Mouse (Mus musculus) hindbrain, embryonic 13.5 days (tissue): ENCODE measurements around the gene Hyal3. TPM values are rescaled to one million over a fixed set of nuclear protein-coding genes. Genes with fewer than 3 reads are reported as not detected.

Source experiments
- ATAC-seq: fragments of 200-750 bp; cut with Nextera tagmentation; 2 replicates; pipeline ENCODE4 v1.8.0; 2017; ENCODE audit warnings: moderate TSS enrichment; ENCODE audit not compliant: low FRiP score
- H3K27ac ChIP-seq: fragments of 300-500 bp; sonication (generic); 2 replicates; pipeline ENCODE4 v1.5.1; 2015; ENCODE audit warnings: inconsistent platforms, mild to moderate bottlenecking, moderate library complexity
- H3K27me3 ChIP-seq: fragments of 300-500 bp; sonication (generic); 2 replicates; pipeline ENCODE4 v1.6.1; 2015; ENCODE audit warnings: mild to moderate bottlenecking, inconsistent platforms
- H3K36me3 ChIP-seq: fragments of 300-500 bp; sonication (generic); 2 replicates; pipeline ENCODE4 v1.6.1; 2015; ENCODE audit warnings: mild to moderate bottlenecking, inconsistent platforms
- H3K4me1 ChIP-seq: fragments of 300-500 bp; sonication (generic); replicated peaks from 2 replicates; pipeline ENCODE4 v1.6.1; 2015; ENCODE audit warnings: inconsistent platforms
- H3K4me2 ChIP-seq: fragments of 300-500 bp; sonication (generic); 2 replicates; pipeline ENCODE4 v1.6.1; 2015; ENCODE audit warnings: inconsistent platforms, mild to moderate bottlenecking, moderate library complexity
- H3K4me3 ChIP-seq: fragments of 300-500 bp; sonication (generic); 2 replicates; pipeline ENCODE4 v1.5.1; 2015; ENCODE audit warnings: mild to moderate bottlenecking, inconsistent platforms
- H3K9ac ChIP-seq: fragments of 300-500 bp; sonication (generic); 2 replicates; pipeline ENCODE4 v1.6.1; 2015; ENCODE audit warnings: mild to moderate bottlenecking, inconsistent platforms
- H3K9me3 ChIP-seq: fragments of 300-500 bp; sonication (generic); 2 replicates; pipeline ENCODE4 v1.6.1; 2016; ENCODE audit warnings: inconsistent platforms
- WGBS: fragments of 180-500 bp; shearing (Covaris S2); methylation state at CpG from one replicate; pipeline ENCODE4 v1.1.7; 2015; 5-methylcytosine and 5-hydroxymethylcytosine counted together
- polyA plus RNA-seq: library from polyadenylated mRNA; unstranded; fragments of >200 nt; fragmentation: Nextera tagmentation; extraction: Ambion mirVana; gene quantifications from 2 replicates; pipeline ENCODE4 v1.2.1, GENCODE M21; 2015

Hyal3 gene
- polyA plus RNA-seq, 1 experiment from 2014 or later, result 1.3 TPM

GRCm38 (mm10) chr9:107618778-107619545, 38.3 kb downstream of the Hyal3 start:
- Histone ChIP-seq H3K4me2 (no peak overlapping the region), H3K4me3 (no peak overlapping the region), H3K36me3 (peaks cover 63% of the 10 kb centered on the region), H3K9me3 (no peaks in the 10 kb centered on the region), H3K4me1 (peaks cover 36% of the 10 kb centered on the region), H3K9ac (peak overlapping the region; percentile 43), H3K27ac (peak overlapping the region; percentile 81), H3K27me3 (no peaks in the 10 kb centered on the region)
- no peak for ATAC-seq
- WGBS, result 56% methylated on average over 13 of the region's 13 CpGs

- 75% methylated on average over 13 of the region's 13 CpGs for WGBS
- Histone ChIP-seq H3K9me3 (no peaks in the 10 kb centered on the region), H3K27me3 (no peaks in the 10 kb centered on the region), H3K4me2 (no peak overlapping the region), H3K9ac (peak overlapping the region; percentile 43), H3K4me1 (peaks cover 41% of the 10 kb centered on the region), H3K27ac (peak overlapping the region; percentile 81), H3K4me3 (no peak overlapping the region), H3K36me3 (peaks cover 62% of the 10 kb centered on the region)
- no peak for ATAC-seq
These were observed 38.9 kb downstream of the Hyal3 start for GRCm38 (mm10) chr9:107619546-107619879.

DNA sequence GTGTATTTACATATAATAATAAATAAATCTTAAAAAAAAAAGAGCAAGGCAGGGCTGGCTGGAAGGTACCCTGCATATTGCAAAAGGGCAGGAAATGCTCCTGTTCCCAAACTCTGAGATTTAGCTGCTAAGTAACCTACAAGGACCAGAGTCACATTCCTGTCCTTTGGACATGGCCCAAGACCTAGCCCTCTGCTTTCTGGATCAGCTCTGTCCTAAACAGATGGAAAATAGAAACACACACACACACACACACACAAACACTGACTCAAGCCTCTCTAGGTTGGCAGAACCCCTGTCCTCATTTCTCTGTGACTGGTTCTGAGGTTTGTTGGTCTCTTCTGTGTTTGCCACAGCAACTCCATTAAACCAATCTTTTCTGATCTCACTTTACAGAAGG, 40.3 kb downstream of the Hyal3 start:
- no peak overlapping the region for H3K4me2 ChIP-seq
- no peaks in the 10 kb centered on the region for H3K27me3 ChIP-seq
- no peak for ATAC-seq
- H3K27ac ChIP-seq, result no peak overlapping the region
- H3K9me3 ChIP-seq, result no peaks in the 10 kb centered on the region
- no peak overlapping the region for H3K4me3 ChIP-seq
- H3K4me1 ChIP-seq, result peaks cover 46% of the 10 kb centered on the region
- no peak overlapping the region for H3K9ac ChIP-seq
- peaks cover 54% of the 10 kb centered on the region for H3K36me3 ChIP-seq

DNA sequence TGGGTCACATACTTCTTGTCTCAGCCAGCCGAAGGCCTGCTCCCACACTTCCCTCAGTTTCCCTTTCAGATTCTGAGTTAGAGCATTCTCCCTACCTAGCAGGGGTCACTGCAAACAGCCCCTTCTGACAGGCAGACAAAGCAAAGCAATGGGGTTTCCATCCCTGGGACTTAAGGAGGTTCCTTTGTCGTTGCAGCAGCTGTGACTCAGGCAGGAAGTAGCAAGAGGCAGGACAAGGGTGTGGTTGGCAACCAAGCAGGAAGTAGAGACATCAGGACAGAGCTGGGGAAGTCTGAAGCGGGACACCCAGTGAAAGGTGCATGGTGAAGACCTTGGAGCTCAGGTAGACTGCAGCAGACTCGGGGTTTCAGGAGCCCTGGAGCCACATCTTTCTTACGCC, 43.9 kb downstream of the Hyal3 start:
- Histone ChIP-seq H3K27ac (peak overlapping the region; percentile 97), H3K36me3 (peaks cover 23% of the 10 kb centered on the region), H3K27me3 (no peaks in the 10 kb centered on the region), H3K9ac (peak overlapping the region; percentile 49; the same call in 1 of the 2 replicates), H3K9me3 (no peaks in the 10 kb centered on the region), H3K4me1 (peaks cover 65% of the 10 kb centered on the region), H3K4me2 (no peak overlapping the region), H3K4me3 (no peak overlapping the region)
- WGBS, result 62% methylated on average over 5 of the region's 5 CpGs
- ATAC-seq, result no peak

- Histone ChIP-seq H3K4me2 (no peak overlapping the region), H3K4me3 (no peak overlapping the region), H3K27ac (peak overlapping the region; percentile 97), H3K27me3 (no peaks in the 10 kb centered on the region), H3K9me3 (no peaks in the 10 kb centered on the region), H3K36me3 (peaks cover 19% of the 10 kb centered on the region), H3K9ac (peak overlapping the region; percentile 49; the same call in 1 of the 2 replicates), H3K4me1 (peaks cover 65% of the 10 kb centered on the region)
- WGBS, result 64% methylated on average over 3 of the region's 3 CpGs
- no peak for ATAC-seq
These were observed 44.3 kb downstream of the Hyal3 start for GRCm38 (mm10) chr9:107624951-107625350.

- H3K4me2 ChIP-seq, result no peak overlapping the region
These were observed 44.9 kb downstream of the Hyal3 start for GRCm38 (mm10) chr9:107625351-107626128.

DNA sequence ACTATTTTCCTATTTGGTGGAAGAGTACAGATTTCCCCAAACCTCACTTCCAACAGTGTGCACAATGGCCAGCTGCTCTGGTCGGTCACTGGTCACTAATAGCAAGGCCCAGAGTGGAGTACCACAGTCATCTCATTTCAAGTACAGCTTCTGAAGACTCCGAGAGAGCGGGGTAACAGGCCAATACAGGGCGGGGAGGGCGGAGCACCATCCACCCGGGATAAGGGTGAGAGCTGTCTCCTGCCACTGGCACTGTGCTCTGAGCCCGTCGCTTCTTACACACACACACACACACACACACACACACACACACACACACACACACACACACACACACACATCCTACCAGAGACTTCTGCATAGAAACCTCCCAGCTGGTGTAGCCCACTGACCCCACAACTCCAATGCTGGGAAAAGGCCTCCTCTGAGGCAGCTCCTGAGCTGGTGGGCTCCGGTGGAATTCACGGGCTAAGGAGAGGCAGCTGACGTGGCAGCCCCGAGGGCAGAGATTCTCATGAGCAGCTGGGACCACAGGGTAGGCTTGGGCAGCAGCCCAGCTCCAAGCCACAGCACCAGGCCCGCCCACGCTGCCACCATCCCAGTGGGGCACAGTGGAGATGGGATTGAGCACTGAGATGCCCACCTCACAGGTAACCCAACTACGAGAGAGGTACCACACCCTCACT, 45.7 kb downstream of the Hyal3 start:
- Histone ChIP-seq H3K27ac (peak overlapping the region; percentile 97), H3K4me2 (peak overlapping the region; percentile 95), H3K4me3 (peak overlapping the region; percentile 14; the same call in 1 of the 2 replicates), H3K36me3 (peaks cover 15% of the 10 kb centered on the region; the same call in 1 of the 2 replicates), H3K4me1 (peaks cover 77% of the 10 kb centered on the region), H3K27me3 (no peaks in the 10 kb centered on the region), H3K9ac (peak overlapping the region; percentile 94), H3K9me3 (no peaks in the 10 kb centered on the region)
- peak; percentile 34 for ATAC-seq
- WGBS, result 29% methylated on average over 15 of the region's 15 CpGs

More at GRCm38 (mm10) chr9:107625351-107626128, 44.9 kb downstream of the Hyal3 start:
- H3K27me3 ChIP-seq, result no peaks in the 10 kb centered on the region
- H3K4me1 ChIP-seq, result peaks cover 69% of the 10 kb centered on the region
- 87% methylated on average over 12 of the region's 12 CpGs for WGBS
- ATAC-seq, result no peak
- H3K36me3 ChIP-seq, result peaks cover 15% of the 10 kb centered on the region; the same call in 1 of the 2 replicates
- H3K9me3 ChIP-seq, result no peaks in the 10 kb centered on the region
- peak overlapping the region; percentile 49; the same call in 1 of the 2 replicates for H3K9ac ChIP-seq
- no peak overlapping the region for H3K4me3 ChIP-seq
- H3K27ac ChIP-seq, result peak overlapping the region; percentile 97

DNA sequence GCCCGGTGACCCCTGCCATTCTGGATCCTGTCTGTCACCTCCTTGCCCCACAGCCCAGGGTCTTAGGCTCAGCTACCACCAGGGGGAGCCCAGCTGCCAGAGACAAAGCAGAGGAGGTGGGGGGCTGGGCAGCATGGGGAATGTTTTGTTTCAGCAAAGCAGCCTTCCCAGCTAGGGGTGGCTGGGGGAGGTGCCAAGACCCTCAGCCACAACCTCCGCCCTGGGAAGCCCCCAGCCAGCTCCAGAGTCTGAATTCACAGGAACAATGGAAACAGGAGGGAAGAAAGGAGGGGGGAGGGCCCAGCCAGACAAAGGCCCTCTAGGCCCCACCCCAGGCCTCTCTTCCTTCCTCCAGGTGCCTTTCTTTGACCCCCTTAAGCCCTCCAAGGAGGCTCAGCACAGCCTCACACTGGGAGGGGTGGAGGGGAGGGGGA, 46.2 kb downstream of the Hyal3 start:
- Histone ChIP-seq H3K4me3 (peak overlapping the region; percentile 14; the same call in 1 of the 2 replicates), H3K4me2 (peak overlapping the region; percentile 95), H3K9ac (peak overlapping the region; percentile 94), H3K36me3 (peaks cover 15% of the 10 kb centered on the region; the same call in 1 of the 2 replicates), H3K27ac (peak overlapping the region; percentile 97), H3K9me3 (no peaks in the 10 kb centered on the region), H3K27me3 (no peaks in the 10 kb centered on the region), H3K4me1 (peaks cover 83% of the 10 kb centered on the region)
- ATAC-seq, result peak; percentile 59
- WGBS, result 0% methylated on average over 2 of the region's 2 CpGs

GRCm38 (mm10) chr9:107627387-107628255, 47.0 kb downstream of the Hyal3 start:
- Histone ChIP-seq H3K4me2 (peak overlapping the region; percentile 95), H3K36me3 (peaks cover 11% of the 10 kb centered on the region; the same call in 1 of the 2 replicates), H3K9ac (peak overlapping the region; percentile 94), H3K4me1 (peaks cover 90% of the 10 kb centered on the region), H3K9me3 (no peaks in the 10 kb centered on the region), H3K27me3 (no peaks in the 10 kb centered on the region), H3K4me3 (0 out of 2 replicates have a peak overlapping the region, but pooled peaks have one; percentile 14), H3K27ac (peak overlapping the region; percentile 97)
- ATAC-seq, result no peak
- WGBS, result 16% methylated on average over 20 of the region's 20 CpGs

- peaks cover 11% of the 10 kb centered on the region; the same call in 1 of the 2 replicates for H3K36me3 ChIP-seq
- H3K9me3 ChIP-seq, result no peaks in the 10 kb centered on the region
- H3K9ac ChIP-seq, result peak overlapping the region; percentile 94
- peak overlapping the region; percentile 95 for H3K4me2 ChIP-seq
- ATAC-seq, result no peak
- H3K27me3 ChIP-seq, result no peaks in the 10 kb centered on the region
- H3K4me3 ChIP-seq, result no peak overlapping the region
- peak overlapping the region; percentile 97 for H3K27ac ChIP-seq
- WGBS, result 43% methylated on average over 14 of the region's 15 CpGs
- peaks cover 100% of the 10 kb centered on the region for H3K4me1 ChIP-seq
These were observed 48.2 kb downstream of the Hyal3 start for GRCm38 (mm10) chr9:107628721-107629410.

- peak overlapping the region; percentile 95 for H3K4me2 ChIP-seq
- WGBS, result 26% methylated on average over 4 of the region's 4 CpGs
- H3K36me3 ChIP-seq, result peaks cover 8% of the 10 kb centered on the region; the same call in 1 of the 2 replicates
- no peaks in the 10 kb centered on the region for H3K9me3 ChIP-seq
- no peak for ATAC-seq
- H3K27ac ChIP-seq, result peak overlapping the region; percentile 97
- no peak overlapping the region for H3K4me3 ChIP-seq
- peak overlapping the region; percentile 94 for H3K9ac ChIP-seq
- peaks cover 100% of the 10 kb centered on the region for H3K4me1 ChIP-seq
- no peaks in the 10 kb centered on the region for H3K27me3 ChIP-seq
These were observed 48.8 kb downstream of the Hyal3 start for GRCm38 (mm10) chr9:107629411-107629730.
